Mouse (Mus musculus) stomach, postnatal 0 days (tissue): Measurements from ENCODE around the gene Nphp3. TPM values are rescaled to one million over a fixed set of nuclear protein-coding genes. Genes with fewer than 3 reads are reported as not detected.

Source experiments
- ATAC-seq: fragments of 200-750 bp; cut with Nextera tagmentation; 2 replicates; pipeline ENCODE4 v1.8.0; 2017; ENCODE audit not compliant: low FRiP score, low TSS enrichment
- DNase-seq: peaks from one replicate; pipeline ENCODE4 v3.0.0-alpha.2; 2016; ENCODE audit warnings: low spot score
- H3K27ac ChIP-seq: fragments of 300-500 bp; sonication (generic); replicated peaks from 2 replicates; pipeline ENCODE4 v1.5.1; 2014; ENCODE audit warnings: mild to moderate bottlenecking, control low read depth
- H3K27me3 ChIP-seq: fragments of 300-500 bp; sonication (generic); 2 replicates; pipeline ENCODE4 v1.6.1; 2014; ENCODE audit warnings: low read length; ENCODE audit not compliant: control insufficient read depth, insufficient read depth
- H3K36me3 ChIP-seq: fragments of 300-500 bp; sonication (generic); 2 replicates; pipeline ENCODE4 v1.6.1; 2014; ENCODE audit warnings: low read length, mixed read lengths; ENCODE audit not compliant: control insufficient read depth, insufficient read depth
- H3K4me1 ChIP-seq: fragments of 300-500 bp; sonication (generic); replicated peaks from 2 replicates; pipeline ENCODE4 v1.6.1; 2014; ENCODE audit warnings: antibody characterized with exemption; ENCODE audit not compliant: control insufficient read depth, insufficient read depth
- H3K4me2 ChIP-seq: fragments of 300-500 bp; sonication (generic); replicated peaks from 2 replicates; pipeline ENCODE4 v1.6.1; 2014; ENCODE audit warnings: low read depth, mild to moderate bottlenecking, control low read depth, moderate library complexity
- H3K4me3 ChIP-seq: fragments of 300-500 bp; sonication (generic); 2 replicates; pipeline ENCODE4 v1.5.1; 2014; ENCODE audit warnings: low read depth, low read length, control low read depth
- H3K9ac ChIP-seq: fragments of 300-500 bp; sonication (generic); 2 replicates; pipeline ENCODE4 v1.6.1; 2014; ENCODE audit warnings: mild to moderate bottlenecking, low read length, control low read depth, mixed read lengths
- H3K9me3 ChIP-seq: fragments of 300-500 bp; sonication (generic); 2 replicates; pipeline ENCODE4 v1.6.1; 2016; ENCODE audit warnings: low read length; ENCODE audit not compliant: control insufficient read depth
- CTCF ChIP-seq: IDR thresholded peaks from 2 replicates; pipeline ENCODE4 v1.5.1; 2016; ENCODE audit warnings: antibody characterized with exemption, low read depth, mild to moderate bottlenecking, moderate library complexity
- EP300 ChIP-seq: optimal IDR thresholded peaks from 2 replicates; pipeline ENCODE3; 2016; ENCODE audit warnings: antibody characterized with exemption
- WGBS: fragments of 180-500 bp; shearing (Covaris S2); extraction: QIAGEN DNeasy Blood & Tissue Kit; methylation state at CpG from one replicate; pipeline ENCODE4 v1.1.7; 2014; 5-methylcytosine and 5-hydroxymethylcytosine counted together
- polyA plus RNA-seq: library from polyadenylated mRNA; unstranded; fragments of >200 nt; fragmentation: Nextera tagmentation; extraction: Ambion mirVana; gene quantifications from 2 replicates; pipeline ENCODE4 v1.2.1, GENCODE M21; 2015

Nphp3 gene
- polyA plus RNA-seq, 1 experiment from 2014 or later: 1.8 TPM

DNA sequence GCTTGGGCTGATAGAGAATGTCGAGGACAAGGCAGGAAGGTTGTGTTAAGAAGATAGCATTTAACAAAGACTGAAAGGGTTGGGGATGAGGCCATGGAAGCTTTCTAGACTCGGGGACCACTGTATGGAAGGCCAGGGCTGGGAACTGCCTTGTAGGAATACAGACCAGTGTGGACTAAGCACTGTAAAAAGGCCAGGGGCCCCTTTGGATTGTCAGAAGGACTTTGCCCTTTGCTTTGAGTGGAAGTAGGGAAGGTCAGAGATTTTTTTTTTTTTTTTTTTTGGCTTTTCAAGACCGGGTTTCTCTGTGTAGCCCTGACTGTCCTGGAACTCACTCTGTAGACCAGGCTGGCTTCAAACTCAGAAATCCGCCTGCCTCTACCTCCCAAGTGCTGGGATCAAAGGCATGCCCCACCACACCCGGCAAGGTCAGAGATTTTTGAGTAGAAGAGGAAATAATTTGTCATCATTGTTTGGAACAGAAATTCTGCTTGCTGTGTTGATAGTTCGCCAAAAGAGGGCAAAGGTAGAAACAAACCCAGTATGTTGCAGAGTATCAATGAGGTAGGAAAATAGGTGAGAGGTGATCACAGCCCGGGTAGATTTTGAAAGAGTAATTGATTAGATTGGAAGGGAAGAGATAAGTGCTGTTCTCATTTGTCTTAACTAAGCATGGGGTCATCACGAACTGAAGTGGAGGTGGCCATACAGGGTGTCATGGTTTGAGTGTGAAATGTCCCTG lies 68.7 kb downstream of the Nphp3 start:
- TF ChIP-seq EP300 (no peak), CTCF (no peak)
- Histone ChIP-seq H3K27me3 (no peaks in the 10 kb centered on the region), H3K4me2 (no peak overlapping the region), H3K4me3 (no peak overlapping the region), H3K36me3 (no peaks in the 10 kb centered on the region), H3K27ac (no peak overlapping the region), H3K9me3 (no peaks in the 10 kb centered on the region), H3K4me1 (no peaks in the 10 kb centered on the region), H3K9ac (no peak overlapping the region)
- DNase-seq: no peak
- ATAC-seq: no peak; the same call in 1 of the 2 replicates
- WGBS: 66% methylated on average over 8 of the region's 8 CpGs

DNA sequence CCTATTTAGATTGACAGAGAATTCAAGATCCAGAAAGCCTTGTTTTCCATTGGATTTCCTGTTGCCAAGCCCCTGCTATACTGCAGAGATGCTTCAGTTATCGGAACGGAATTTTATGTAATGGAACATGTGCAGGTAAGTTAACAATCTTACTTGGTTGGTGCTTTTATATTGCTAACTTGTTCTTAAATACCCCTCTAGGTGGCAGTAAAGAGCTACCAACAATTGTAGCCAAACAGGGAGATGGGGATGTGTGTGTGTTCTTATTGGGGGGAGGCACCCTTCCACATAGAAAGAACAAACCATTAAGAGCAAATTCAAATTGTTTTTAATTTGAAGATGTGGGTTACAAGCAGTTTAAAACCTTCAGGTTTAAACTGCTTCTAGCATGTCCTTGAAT lies 73.5 kb downstream of the Nphp3 start:
- Histone ChIP-seq H3K4me2 (no peak overlapping the region), H3K27me3 (no peaks in the 10 kb centered on the region), H3K4me3 (no peak overlapping the region), H3K9ac (no peak overlapping the region), H3K9me3 (no peaks in the 10 kb centered on the region), H3K4me1 (no peaks in the 10 kb centered on the region), H3K27ac (no peak overlapping the region), H3K36me3 (no peaks in the 10 kb centered on the region)
- no peak for TF ChIP-seq EP300
- peak; percentile 75 for TF ChIP-seq CTCF
- DNase-seq (no peak), ATAC-seq (no peak)
- 69% methylated on average over 2 of the region's 2 CpGs for WGBS

- 100% methylated on average over 1 of the region's 1 CpGs for WGBS
- no peaks in the 10 kb centered on the region for H3K27me3 ChIP-seq
- TF ChIP-seq CTCF (no peak), EP300 (no peak)
Observed at GRCm38 (mm10) chr9:104078780-104079179, 76.4 kb downstream of the Nphp3 start.

GRCm38 (mm10) chr9:104079379-104079778 lies 77.0 kb downstream of the Nphp3 start:
- Histone ChIP-seq H3K27me3 (no peaks in the 10 kb centered on the region), H3K27ac (no peak overlapping the region), H3K4me3 (no peak overlapping the region), H3K9ac (no peak overlapping the region), H3K36me3 (0 out of 2 replicates have a peak, but pooled peaks cover 6% of the 10 kb centered on the region), H3K4me1 (no peaks in the 10 kb centered on the region), H3K4me2 (no peak overlapping the region), H3K9me3 (no peaks in the 10 kb centered on the region)
- DNase-seq: peak; percentile 74
- peak; percentile 67; the same call in 1 of the 2 replicates for ATAC-seq
- no peak for TF ChIP-seq EP300
- TF ChIP-seq CTCF: peak; percentile 75
- 56% methylated on average over 5 of the region's 5 CpGs for WGBS

More at GRCm38 (mm10) chr9:104078780-104079179, 76.4 kb downstream of the Nphp3 start:
- Histone ChIP-seq H3K4me1 (no peaks in the 10 kb centered on the region), H3K9me3 (no peaks in the 10 kb centered on the region), H3K4me2 (no peak overlapping the region), H3K4me3 (no peak overlapping the region), H3K36me3 (0 out of 2 replicates have a peak, but pooled peaks cover 3% of the 10 kb centered on the region), H3K27ac (no peak overlapping the region), H3K9ac (no peak overlapping the region)
- DNase-seq: no peak
- no peak for ATAC-seq

- DNase-seq (peak; percentile 22), ATAC-seq (peak; percentile 87)
- H3K27ac ChIP-seq: no peak overlapping the region
- no peaks in the 10 kb centered on the region for H3K4me1 ChIP-seq
- TF ChIP-seq EP300 (no peak), CTCF (no peak)
- 0 out of 2 replicates have a peak, but pooled peaks cover 6% of the 10 kb centered on the region for H3K36me3 ChIP-seq
- H3K9ac ChIP-seq: no peak overlapping the region
- no peak overlapping the region for H3K4me2 ChIP-seq
- H3K9me3 ChIP-seq: no peaks in the 10 kb centered on the region
- WGBS: 66% methylated on average over 3 of the region's 3 CpGs
- H3K27me3 ChIP-seq: no peaks in the 10 kb centered on the region
- H3K4me3 ChIP-seq: no peak overlapping the region
Observed at GRCm38 (mm10) chr9:104080038-104080437, 77.7 kb downstream of the Nphp3 start.
